Mouse (Mus musculus) cerebral cortex, adult 2 months (tissue): ENCODE measurements around the gene Maml2.

ENCODE experiments used
- WGBS: fragments of 180-500 bp; shearing (Covaris S2); methylation state at CpG from one replicate; pipeline ENCODE4 v1.1.7; 2018; 5-methylcytosine and 5-hydroxymethylcytosine counted together

The Maml2 gene

DNA sequence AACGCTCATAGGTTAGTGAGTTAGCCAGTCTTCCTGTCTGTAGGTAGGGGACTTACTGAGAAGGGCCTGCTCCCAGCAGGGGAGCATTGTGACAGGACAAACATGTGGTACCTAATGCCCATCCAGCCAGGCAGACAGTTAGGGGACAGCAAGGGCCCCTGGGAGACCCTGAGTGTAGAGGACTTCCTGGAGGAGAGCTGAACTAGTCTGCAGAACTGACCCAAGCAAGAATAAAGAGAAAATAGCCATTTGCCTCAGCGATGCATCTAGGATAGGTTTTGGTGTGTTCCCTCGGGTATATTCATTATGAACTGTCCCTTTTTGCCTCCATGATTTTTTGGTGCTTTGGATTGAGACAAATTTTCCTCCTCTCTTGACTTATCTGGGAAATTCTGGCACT lies 199.3 kb downstream of the Maml2 start:
- 70% methylated on average over 3 of the region's 3 CpGs for WGBS

DNA sequence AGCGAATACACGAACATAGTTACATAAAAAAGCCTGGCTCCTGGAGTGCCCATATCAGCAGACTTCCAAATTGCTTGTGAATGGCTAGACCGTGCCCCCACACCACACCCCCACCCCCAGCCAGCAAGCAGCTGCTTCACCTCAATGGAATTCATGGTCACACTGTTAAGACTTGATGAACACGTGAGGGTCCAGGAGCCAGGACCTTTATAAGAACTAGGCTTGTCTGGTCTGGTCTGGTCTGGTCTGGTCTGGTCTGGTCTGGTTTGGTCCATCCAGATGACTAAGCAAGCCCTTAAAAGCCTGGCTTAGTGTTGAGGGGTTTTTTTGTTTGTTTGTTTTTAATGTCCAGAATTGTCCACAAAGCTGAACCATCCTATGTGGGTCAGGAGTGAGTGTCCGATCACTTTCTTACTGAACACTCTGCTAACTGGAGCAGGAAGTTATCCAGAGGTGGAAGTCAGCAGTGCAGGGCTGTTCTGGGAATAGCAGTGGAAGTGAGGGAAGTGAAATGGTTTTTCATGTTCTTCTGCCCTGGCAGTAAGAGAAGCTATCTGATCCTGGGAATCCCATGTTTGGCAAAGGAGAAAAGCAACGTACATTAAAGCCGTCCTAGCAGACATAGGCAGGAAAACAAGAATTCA lies 200.1 kb downstream of the Maml2 start:
- whole genome bisulfite sequencing: 71% methylated on average over 7 of the region's 7 CpGs

DNA sequence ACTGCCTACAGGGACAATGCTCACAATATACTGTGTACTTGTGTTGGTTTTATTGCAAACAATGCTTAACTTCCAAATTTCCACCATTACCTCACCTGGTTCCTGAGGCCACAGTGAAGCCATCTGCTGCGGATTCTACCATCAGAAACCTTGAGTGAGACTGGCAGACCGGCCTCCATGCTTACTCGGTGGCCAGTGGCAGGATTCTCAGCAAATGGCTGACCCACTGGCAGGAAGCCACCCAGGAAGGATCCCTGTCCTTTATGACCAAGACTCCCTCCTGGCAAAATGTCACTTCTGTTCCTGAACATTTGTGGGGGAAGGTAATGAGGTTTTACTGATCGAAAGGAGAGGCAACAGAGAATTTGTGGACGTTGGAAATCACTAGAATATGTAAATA lies 202.3 kb downstream of the Maml2 start:
- WGBS: 75% methylated on average over 5 of the region's 5 CpGs

DNA sequence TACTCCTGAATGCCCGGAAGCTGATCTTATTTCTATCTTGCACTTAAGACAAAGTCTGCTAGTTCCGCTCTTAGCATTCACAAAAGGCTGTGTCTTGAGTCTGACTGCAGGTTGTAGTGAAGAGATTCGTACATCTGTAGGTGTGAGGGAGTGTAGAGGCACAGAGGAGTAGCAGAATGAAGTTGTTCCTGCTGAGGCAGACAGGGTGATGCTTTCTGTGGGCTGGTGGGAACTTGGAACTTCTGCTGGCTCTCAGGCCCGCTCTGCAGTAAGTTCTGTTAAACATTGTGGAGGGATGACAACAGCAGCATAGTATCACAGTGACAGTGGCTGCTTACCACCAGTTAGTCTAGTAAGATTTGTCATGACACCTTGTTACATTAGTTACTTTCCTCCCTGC lies 207.3 kb downstream of the Maml2 start:
- 58% methylated on average over 4 of the region's 4 CpGs for WGBS

GRCm38 (mm10) chr9:13506956-13507821 lies 209.4 kb downstream of the Maml2 start:
- WGBS: 84% methylated on average over 6 of the region's 6 CpGs

DNA sequence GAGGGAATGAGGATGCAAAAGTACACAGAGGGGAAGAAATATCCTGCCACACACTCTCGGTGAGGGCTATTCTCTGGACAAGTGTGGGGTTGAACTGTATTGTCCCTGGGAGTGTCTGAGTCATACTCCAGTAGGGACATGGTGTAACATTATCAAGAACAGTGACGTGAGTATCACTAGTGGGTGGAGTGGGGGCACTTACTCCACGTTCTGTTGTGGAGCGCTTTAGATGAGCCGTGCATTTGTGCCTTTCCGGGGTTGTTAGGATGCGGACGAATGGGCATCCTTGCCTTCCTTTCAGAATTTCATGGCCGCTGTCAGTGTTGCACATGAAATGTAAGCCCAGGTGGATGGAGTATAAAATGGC lies 210.0 kb downstream of the Maml2 start:
- 89% methylated on average over 9 of the region's 9 CpGs for WGBS

DNA sequence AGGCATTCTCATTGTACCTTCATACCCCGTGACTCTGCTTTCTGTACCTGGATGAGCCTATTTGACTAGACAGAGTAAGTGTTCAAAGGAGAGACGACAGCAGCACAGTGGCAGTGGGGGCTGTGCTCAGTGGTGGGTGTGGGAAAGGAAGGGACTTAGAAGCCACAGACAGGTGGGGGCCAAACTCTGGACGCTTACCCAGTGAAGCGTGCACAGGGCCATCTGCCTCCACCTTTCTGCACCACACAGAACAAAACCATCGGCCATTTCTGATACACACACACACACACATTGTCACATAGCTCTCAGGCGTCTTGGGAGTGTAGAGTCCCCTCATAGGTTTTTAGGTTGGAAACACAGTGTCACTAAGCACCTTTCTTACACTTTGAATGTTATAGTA lies 212.0 kb downstream of the Maml2 start:
- 88% methylated on average over 6 of the region's 6 CpGs for WGBS

DNA sequence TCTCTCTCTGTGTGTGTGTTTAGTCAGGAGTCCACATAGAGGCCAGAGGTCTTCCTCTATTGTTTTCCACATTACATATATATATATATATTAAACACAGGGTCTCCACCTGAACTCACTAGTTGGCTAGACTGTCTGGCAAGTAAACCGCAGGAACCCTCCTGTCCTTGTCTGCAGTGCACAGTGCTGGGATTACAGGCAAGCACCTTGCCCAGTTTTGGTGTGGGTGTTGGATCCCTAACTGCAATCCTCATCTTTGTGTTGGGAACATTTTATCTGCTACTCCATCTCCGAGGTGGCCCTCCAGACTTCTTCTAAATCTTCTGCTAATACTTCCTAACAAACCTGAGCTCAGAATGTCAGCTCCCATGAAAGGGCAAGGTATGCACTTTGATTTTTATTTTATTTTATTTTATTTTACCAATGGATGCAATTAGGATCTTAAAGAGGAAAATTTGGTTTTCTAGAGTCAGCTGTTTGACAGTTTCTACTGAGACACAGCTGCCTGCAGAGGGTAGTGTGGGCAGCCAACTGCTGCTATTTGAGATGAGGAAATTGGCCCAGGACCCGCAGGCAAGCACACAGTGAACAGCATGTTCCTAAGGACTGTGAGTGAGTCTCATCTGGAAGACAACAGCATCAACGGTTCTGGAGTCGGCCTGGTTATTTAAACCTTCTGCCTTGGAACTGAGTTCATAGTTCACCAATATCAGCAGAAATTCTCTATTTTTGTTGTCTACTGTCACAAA lies 213.0 kb downstream of the Maml2 start:
- WGBS: 61% methylated on average over 5 of the region's 5 CpGs

- WGBS: 68% methylated on average over 5 of the region's 5 CpGs
These were observed 215.4 kb downstream of the Maml2 start for GRCm38 (mm10) chr9:13513135-13513534.

- WGBS: 90% methylated on average over 2 of the region's 2 CpGs
These were observed 218.2 kb downstream of the Maml2 start for GRCm38 (mm10) chr9:13515976-13516375.

- WGBS: 81% methylated on average over 2 of the region's 2 CpGs
These were observed 220.3 kb downstream of the Maml2 start for GRCm38 (mm10) chr9:13518031-13518430.

- WGBS: 93% methylated on average over 2 of the region's 2 CpGs
These were observed 220.7 kb downstream of the Maml2 start for GRCm38 (mm10) chr9:13518441-13518971.

DNA sequence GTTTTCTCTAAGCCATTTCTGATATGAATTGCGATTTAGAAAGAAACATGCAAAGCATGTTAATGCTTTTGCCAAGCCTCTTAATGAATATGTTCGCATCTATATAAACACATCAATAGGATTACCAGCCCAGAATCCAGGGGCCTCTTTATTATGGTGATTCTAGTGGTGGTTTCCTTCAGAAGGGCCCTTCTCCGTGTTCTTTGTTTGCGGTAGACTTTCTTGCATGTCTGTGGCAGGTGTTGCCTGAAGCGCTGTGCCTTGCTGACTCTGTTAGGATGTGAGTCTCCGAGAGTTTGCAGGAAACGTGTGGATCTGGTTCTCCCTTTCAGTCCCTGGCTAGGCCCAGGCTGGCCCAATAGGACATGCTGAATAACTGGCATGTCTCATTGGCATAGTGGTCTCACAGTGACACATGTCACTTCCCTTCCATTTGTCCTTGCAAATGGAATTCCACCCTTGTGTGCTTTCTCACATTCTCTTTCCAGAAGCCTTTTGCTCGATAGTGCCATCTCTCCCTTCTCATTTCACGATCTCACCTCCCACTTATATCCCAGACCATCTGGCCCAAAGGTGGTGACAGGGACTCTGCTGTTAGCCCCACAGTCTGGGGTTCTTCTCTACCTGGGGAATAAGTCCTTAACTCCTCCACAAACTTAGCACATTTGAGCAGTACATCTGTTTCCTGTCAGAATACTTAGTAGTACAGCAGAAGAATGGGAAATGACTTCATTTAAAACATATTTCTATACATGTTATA lies 224.5 kb downstream of the Maml2 start:
- WGBS: 69% methylated on average over 9 of the region's 9 CpGs

GRCm38 (mm10) chr9:13523046-13523445 lies 225.3 kb downstream of the Maml2 start:
- WGBS: 92% methylated on average over 3 of the region's 3 CpGs

- WGBS: 87% methylated on average over 1 of the region's 1 CpGs
These were observed 227.3 kb downstream of the Maml2 start for GRCm38 (mm10) chr9:13525075-13525474.

GRCm38 (mm10) chr9:13525561-13526255 lies 228.0 kb downstream of the Maml2 start:
- WGBS: 74% methylated on average over 5 of the region's 5 CpGs

GRCm38 (mm10) chr9:13530575-13530974 lies 232.8 kb downstream of the Maml2 start:
- 88% methylated on average over 4 of the region's 4 CpGs for WGBS

DNA sequence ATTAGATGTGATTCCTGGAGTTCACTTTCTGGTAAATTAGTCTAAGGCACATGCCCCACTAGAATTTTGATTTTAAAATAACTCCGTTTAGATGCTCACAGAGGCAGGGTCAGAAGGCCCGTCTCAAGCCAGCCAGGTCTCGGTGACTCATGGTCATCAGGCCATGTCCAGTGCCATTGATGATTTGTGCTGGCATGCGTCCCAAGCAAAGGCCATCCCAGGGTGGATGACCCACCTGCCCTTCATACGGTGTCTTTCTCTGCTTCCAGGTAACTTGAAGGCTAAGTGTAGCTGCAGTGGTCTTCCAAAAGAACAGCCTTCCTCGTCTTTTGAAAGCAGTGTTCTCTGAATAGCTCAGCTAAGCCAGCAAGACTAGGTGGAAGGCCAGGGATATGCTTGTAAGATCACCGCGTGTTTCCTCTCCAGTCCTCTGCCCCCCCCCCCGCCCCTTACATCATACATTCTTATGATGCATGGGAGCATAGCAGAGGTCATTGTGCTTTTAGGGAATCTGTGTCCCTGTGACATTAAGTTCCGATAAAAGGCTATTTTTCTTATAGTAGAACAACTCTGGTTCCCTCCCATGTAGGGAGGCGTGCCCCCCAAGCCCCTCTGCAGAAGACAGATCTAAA lies 235.4 kb downstream of the Maml2 start:
- 78% methylated on average over 11 of the region's 11 CpGs for WGBS

GRCm38 (mm10) chr9:13535803-13536202 lies 238.0 kb downstream of the Maml2 start:
- 85% methylated on average over 5 of the region's 5 CpGs for WGBS
